Mouse (Mus musculus) heart, embryonic 16.5 days (tissue): ENCODE data around the gene 5730480H06Rik. TPM values are rescaled to one million over a fixed set of nuclear protein-coding genes. Genes with fewer than 3 reads are reported as not detected.

Experiments used
- ATAC-seq: fragments of 200-750 bp; cut with Nextera tagmentation; replicated peaks from 2 replicates; pipeline ENCODE4 v1.8.0; 2017; ENCODE audit warnings: moderate number of reproducible peaks; ENCODE audit not compliant: insufficient read depth, low FRiP score; ENCODE audit errors: extremely low read depth
- H3K27ac ChIP-seq: fragments of 300-500 bp; sonication (generic); 2 replicates; pipeline ENCODE4 v1.5.1; 2014; ENCODE audit warnings: mild to moderate bottlenecking, low read length, control low read depth, moderate library complexity
- H3K27me3 ChIP-seq: fragments of 300-500 bp; sonication (generic); 2 replicates; pipeline ENCODE4 v1.6.1; 2014; ENCODE audit warnings: low read length, mixed read lengths; ENCODE audit not compliant: control insufficient read depth, insufficient read depth
- H3K36me3 ChIP-seq: fragments of 300-500 bp; sonication (generic); 2 replicates; pipeline ENCODE4 v1.6.1; 2014; ENCODE audit not compliant: control insufficient read depth, insufficient read depth
- H3K4me1 ChIP-seq: fragments of 300-500 bp; sonication (generic); 2 replicates; pipeline ENCODE4 v1.6.1; 2014; ENCODE audit warnings: low read length, mixed read lengths; ENCODE audit not compliant: control insufficient read depth, insufficient read depth
- H3K4me2 ChIP-seq: fragments of 300-500 bp; sonication (generic); 2 replicates; pipeline ENCODE4 v1.6.1; 2014; ENCODE audit warnings: low read depth, mild to moderate bottlenecking, control low read depth, low read length
- H3K4me3 ChIP-seq: fragments of 300-500 bp; sonication (generic); 2 replicates; pipeline ENCODE4 v1.5.1; 2014; ENCODE audit warnings: mild to moderate bottlenecking, control low read depth, low read length
- H3K9ac ChIP-seq: fragments of 300-500 bp; sonication (generic); 2 replicates; pipeline ENCODE4 v1.6.1; 2014; ENCODE audit warnings: low read length, control low read depth
- H3K9me3 ChIP-seq: fragments of 300-500 bp; sonication (generic); replicated peaks from 2 replicates; pipeline ENCODE4 v1.6.1; 2016; ENCODE audit warnings: low read length; ENCODE audit not compliant: control insufficient read depth
- WGBS: fragments of 180-500 bp; shearing (Covaris S2); extraction: QIAGEN DNeasy Blood & Tissue Kit; methylation state at CpG from one replicate; pipeline ENCODE4 v1.1.7; 2014; 5-methylcytosine and 5-hydroxymethylcytosine counted together
- polyA plus RNA-seq: library from polyadenylated mRNA; unstranded; fragments of >200 nt; fragmentation: Nextera tagmentation; extraction: Ambion mirVana; gene quantifications from 2 replicates; pipeline ENCODE4 v1.2.1, GENCODE M21; 2015

The 5730480H06Rik gene
- polyA plus RNA-seq, 1 experiment from 2014 or later, result 14.4 TPM

- 62% methylated on average over 5 of the region's 5 CpGs for WGBS
- H3K27me3 ChIP-seq, result no peaks in the 10 kb centered on the region
- H3K9ac ChIP-seq, result no peak overlapping the region
- ATAC-seq, result peak; percentile 41; the same call in 1 of the 2 replicates
- no peak overlapping the region for H3K27ac ChIP-seq
- H3K4me2 ChIP-seq, result no peak overlapping the region
- no peak overlapping the region for H3K4me3 ChIP-seq
- no peaks in the 10 kb centered on the region for H3K9me3 ChIP-seq
- H3K4me1 ChIP-seq, result no peaks in the 10 kb centered on the region
- H3K36me3 ChIP-seq, result peaks cover under 1% of the 10 kb centered on the region; the same call in 1 of the 2 replicates
These were observed 82.6 kb downstream of the 5730480H06Rik start for GRCm38 (mm10) chr5:48410348-48410747.

GRCm38 (mm10) chr5:48411462-48411861 lies 83.7 kb downstream of the 5730480H06Rik start:
- H3K4me3 ChIP-seq, result no peak overlapping the region
- no peaks in the 10 kb centered on the region for H3K4me1 ChIP-seq
- H3K27me3 ChIP-seq, result no peaks in the 10 kb centered on the region
- ATAC-seq, result no peak
- 85% methylated on average over 4 of the region's 4 CpGs for WGBS
- no peak overlapping the region for H3K9ac ChIP-seq
- H3K4me2 ChIP-seq, result no peak overlapping the region
- no peaks in the 10 kb centered on the region for H3K9me3 ChIP-seq
- no peak overlapping the region for H3K27ac ChIP-seq
- no peaks in the 10 kb centered on the region for H3K36me3 ChIP-seq

GRCm38 (mm10) chr5:48412261-48412660 lies 84.5 kb downstream of the 5730480H06Rik start:
- Histone ChIP-seq H3K27me3 (no peaks in the 10 kb centered on the region), H3K36me3 (no peaks in the 10 kb centered on the region), H3K9me3 (no peaks in the 10 kb centered on the region), H3K4me3 (no peak overlapping the region), H3K27ac (no peak overlapping the region), H3K9ac (no peak overlapping the region), H3K4me2 (no peak overlapping the region), H3K4me1 (no peaks in the 10 kb centered on the region)
- no peak for ATAC-seq
- 97% methylated on average over 4 of the region's 4 CpGs for WGBS

- no peaks in the 10 kb centered on the region for H3K4me1 ChIP-seq
- ATAC-seq, result no peak
- H3K4me3 ChIP-seq, result no peak overlapping the region
- H3K9me3 ChIP-seq, result no peaks in the 10 kb centered on the region
- no peak overlapping the region for H3K9ac ChIP-seq
- H3K4me2 ChIP-seq, result no peak overlapping the region
- no peaks in the 10 kb centered on the region for H3K36me3 ChIP-seq
- WGBS, result 81% methylated on average over 2 of the region's 2 CpGs
- no peak overlapping the region for H3K27ac ChIP-seq
- H3K27me3 ChIP-seq, result no peaks in the 10 kb centered on the region
These were observed 92.0 kb downstream of the 5730480H06Rik start for GRCm38 (mm10) chr5:48419741-48420140.

GRCm38 (mm10) chr5:48421957-48422356 lies 94.2 kb downstream of the 5730480H06Rik start:
- no peak overlapping the region for H3K9ac ChIP-seq
- WGBS, result 90% methylated on average over 1 of the region's 1 CpGs
- ATAC-seq, result no peak

GRCm38 (mm10) chr5:48430459-48430858 lies 102.7 kb downstream of the 5730480H06Rik start:
- ATAC-seq, result no peak
- Histone ChIP-seq H3K36me3 (no peaks in the 10 kb centered on the region), H3K9me3 (no peaks in the 10 kb centered on the region), H3K27ac (no peak overlapping the region), H3K27me3 (no peaks in the 10 kb centered on the region), H3K9ac (no peak overlapping the region), H3K4me3 (no peak overlapping the region), H3K4me2 (no peak overlapping the region), H3K4me1 (no peaks in the 10 kb centered on the region)

More at GRCm38 (mm10) chr5:48421957-48422356, 94.2 kb downstream of the 5730480H06Rik start:
- Histone ChIP-seq H3K4me2 (no peak overlapping the region), H3K27me3 (no peaks in the 10 kb centered on the region), H3K36me3 (no peaks in the 10 kb centered on the region), H3K4me1 (no peaks in the 10 kb centered on the region), H3K4me3 (no peak overlapping the region), H3K9me3 (no peaks in the 10 kb centered on the region), H3K27ac (no peak overlapping the region)

GRCm38 (mm10) chr5:48448888-48449287 lies 121.1 kb downstream of the 5730480H06Rik start:
- WGBS, result 59% methylated on average over 1 of the region's 1 CpGs
- no peak for ATAC-seq
- H3K36me3 ChIP-seq, result no peaks in the 10 kb centered on the region
- H3K4me3 ChIP-seq, result no peak overlapping the region
- H3K27me3 ChIP-seq, result no peaks in the 10 kb centered on the region
- H3K4me1 ChIP-seq, result no peaks in the 10 kb centered on the region
- H3K4me2 ChIP-seq, result no peak overlapping the region
- no peak overlapping the region for H3K9ac ChIP-seq
- no peak overlapping the region for H3K27ac ChIP-seq
- no peaks in the 10 kb centered on the region for H3K9me3 ChIP-seq

- Histone ChIP-seq H3K4me1 (no peaks in the 10 kb centered on the region), H3K27me3 (no peaks in the 10 kb centered on the region), H3K27ac (no peak overlapping the region), H3K36me3 (no peaks in the 10 kb centered on the region), H3K9me3 (no peaks in the 10 kb centered on the region), H3K4me2 (no peak overlapping the region), H3K9ac (no peak overlapping the region), H3K4me3 (no peak overlapping the region)
- WGBS, result 50% methylated on average over 2 of the region's 2 CpGs
- ATAC-seq, result no peak
These were observed 132.5 kb downstream of the 5730480H06Rik start for GRCm38 (mm10) chr5:48460221-48460620.
